Mouse (Mus musculus) right cerebral cortex, postnatal 36 days (tissue): Measurements from ENCODE around the gene Gemin7.

Source experiments
- DNase-seq, 2 experiments: peaks; one replicate each; pipeline ENCODE4 v3.0.0; 2022; ENCODE audit warnings: low spot score in 2 of 2, mixed read lengths in 1 of 2

Gemin7 gene

GRCm38 (mm10) chr7:19547344-19547969 lies 29.9 kb downstream of the Gemin7 start:
- DNase-seq = no peak

- DNase-seq = no peak
Measured at GRCm38 (mm10) chr7:19546007-19546406, 31.4 kb downstream of the Gemin7 start.

DNA sequence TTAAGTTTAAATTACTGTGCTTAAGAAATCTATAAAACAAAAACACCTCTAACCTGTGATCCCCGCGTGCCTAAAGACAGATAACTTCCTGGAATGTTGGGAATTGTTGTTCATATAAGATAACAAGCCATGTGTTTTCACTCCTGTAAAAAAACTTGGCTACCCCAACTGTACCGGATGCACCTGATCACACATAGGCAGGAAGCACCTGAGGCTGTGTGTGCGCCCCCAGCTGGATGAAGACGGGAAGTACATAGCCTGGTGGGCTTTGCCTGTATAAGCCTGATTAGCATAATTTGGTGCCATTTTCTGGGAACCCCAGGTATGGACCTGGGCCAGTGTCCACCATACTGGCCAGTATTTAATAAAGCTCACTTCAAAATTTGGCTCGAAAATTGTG lies 33.8 kb downstream of the Gemin7 start:
- DNase-seq = no peak

DNA sequence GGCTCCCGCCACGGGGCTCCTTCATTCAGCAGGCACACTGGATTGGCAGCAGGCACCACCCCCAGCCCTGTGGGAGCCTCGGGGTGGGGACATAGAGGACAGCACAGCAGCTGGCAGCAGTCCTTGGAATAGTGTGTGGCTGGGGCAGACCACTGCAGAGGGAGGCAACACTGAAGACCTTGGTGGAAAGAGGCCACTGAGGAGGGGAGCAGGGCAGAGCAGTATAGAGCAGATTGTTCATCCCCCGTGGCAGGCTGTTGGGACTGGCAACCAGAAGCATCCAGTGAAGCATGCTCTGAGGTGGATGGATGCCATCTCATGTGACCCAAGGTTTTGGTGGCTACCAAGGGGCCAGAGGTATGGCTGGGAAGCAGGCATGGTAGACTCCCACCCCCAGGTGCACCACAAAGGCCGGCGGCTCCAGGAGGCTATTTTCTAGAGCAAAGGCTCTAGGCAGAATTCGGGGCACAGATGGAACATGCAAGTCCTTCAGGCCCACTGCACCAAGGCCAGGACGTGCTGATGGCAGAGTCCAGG lies 35.2 kb downstream of the Gemin7 start:
- DNase-seq = no peak

GRCm38 (mm10) chr7:19541681-19542154 lies 35.7 kb downstream of the Gemin7 start:
- DNase-seq = no peak

DNA sequence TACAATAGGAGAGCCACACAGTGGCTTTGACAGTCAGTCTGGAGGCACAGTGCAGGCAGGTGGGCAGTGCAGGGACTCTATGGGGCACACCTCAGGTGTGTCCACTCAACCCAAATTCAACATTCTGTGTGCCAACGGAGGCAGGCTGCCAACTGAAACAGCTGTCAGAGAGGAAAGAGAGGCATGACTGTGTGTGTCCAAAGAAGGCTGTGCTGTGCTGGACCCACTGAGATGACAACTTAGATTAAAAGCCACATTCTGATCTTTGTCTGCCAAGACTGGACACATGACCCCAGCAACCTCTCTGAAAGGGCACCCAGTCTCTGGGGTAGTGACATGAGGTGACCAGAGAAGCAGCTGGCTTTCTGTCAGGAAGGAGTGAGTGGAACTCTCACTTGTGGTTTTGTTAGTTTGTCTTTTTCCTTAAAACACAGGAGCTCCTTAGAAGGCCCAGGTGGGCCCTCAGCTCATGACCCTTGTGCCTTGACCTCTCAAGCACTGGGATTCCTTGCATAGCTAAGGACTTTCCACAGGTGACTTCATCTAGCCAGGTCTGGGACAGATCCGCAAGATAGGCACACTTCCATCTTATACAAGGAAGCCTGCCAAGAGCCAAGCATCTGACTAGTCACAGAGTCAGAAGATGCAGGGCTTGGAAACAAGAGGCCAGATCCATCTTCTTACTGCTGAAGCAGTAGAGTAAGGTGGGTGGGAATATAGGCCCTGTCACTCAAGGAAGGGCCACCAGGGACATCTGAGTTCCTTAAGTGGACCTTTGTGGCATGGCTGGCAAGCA lies 36.4 kb downstream of the Gemin7 start:
- DNase-seq = no peak

GRCm38 (mm10) chr7:19534676-19535075 lies 42.7 kb downstream of the Gemin7 start:
- DNase-seq = no peak

DNA sequence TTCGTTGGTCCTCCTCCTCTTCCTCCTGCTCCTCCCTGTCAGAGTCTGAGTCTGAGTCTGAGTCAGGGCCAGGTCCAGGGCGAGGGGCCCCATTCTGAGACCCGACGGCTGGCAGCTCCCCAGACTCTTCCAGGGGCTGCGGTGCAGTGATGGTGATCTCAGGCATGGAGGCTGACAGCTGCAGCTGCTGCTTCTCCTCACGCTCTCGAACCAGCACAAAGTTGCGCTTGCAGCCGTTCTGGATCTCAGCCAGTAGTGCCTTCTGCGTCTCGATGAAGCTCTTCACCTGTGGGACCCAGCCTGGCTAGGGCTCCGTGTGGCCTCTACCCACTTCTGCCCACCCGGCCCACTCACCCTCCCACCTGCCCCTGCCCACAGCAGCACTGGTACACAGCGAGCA lies 45.2 kb downstream of the Gemin7 start:
- DNase-seq = no peak

- DNase-seq = no peak
Measured at GRCm38 (mm10) chr7:19531077-19531476, 46.3 kb downstream of the Gemin7 start.

DNA sequence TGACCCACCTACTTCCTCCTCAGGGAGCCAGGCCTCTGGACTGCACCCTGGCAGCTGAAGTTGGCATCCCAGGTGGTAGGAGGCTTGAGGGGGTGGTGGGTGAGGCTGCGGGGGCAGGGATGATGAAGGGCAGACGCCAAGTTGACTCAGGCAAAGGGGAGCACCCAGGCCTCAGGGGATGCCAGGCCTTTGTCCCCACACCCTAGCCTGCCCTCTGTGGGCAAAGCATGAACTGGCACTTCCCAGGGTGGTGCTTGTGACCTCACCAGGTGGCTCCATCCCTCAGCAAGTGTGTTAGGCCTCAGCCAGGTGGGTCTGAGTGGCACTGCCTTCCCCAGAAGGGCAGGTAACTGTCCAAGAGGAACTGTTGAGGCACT lies 52.3 kb downstream of the Gemin7 start:
- DNase-seq = no peak

DNA sequence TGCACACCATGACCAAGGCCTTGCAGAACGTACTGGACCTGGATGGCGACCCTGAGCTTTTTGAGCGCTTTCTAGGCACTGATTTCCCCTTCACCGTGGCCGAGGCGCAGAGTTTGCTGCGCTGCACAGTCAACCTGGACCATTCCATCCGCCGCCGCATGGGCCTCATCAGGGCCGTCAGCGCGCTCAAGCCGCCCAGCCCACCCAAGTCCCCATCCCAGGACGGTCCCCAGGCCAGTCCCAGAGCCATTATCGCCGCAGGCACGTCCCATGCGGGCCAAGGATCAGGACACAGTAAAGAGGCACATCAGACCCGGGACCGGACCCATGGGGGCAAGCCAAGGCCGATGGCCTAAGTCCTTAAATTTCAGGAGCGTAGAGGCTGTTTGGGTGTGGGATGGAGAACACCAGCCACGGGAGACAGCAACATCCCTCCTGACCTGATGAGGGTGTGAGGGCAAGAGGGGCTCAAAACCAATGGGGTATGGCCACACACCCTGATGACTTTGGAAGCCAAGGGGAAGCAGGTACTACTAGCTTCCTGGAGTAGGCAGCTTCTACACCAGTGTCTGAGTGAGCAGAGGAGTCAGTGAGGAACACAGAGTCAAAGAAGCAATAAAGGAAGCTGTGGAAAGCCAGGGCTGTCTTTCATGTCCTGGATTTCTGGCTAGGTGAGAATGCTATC lies 52.8 kb downstream of the Gemin7 start:
- DNase-seq = no peak

- DNase-seq = peak; percentile 48 to 59
Measured at GRCm38 (mm10) chr7:19523757-19524419, 53.5 kb downstream of the Gemin7 start.

DNA sequence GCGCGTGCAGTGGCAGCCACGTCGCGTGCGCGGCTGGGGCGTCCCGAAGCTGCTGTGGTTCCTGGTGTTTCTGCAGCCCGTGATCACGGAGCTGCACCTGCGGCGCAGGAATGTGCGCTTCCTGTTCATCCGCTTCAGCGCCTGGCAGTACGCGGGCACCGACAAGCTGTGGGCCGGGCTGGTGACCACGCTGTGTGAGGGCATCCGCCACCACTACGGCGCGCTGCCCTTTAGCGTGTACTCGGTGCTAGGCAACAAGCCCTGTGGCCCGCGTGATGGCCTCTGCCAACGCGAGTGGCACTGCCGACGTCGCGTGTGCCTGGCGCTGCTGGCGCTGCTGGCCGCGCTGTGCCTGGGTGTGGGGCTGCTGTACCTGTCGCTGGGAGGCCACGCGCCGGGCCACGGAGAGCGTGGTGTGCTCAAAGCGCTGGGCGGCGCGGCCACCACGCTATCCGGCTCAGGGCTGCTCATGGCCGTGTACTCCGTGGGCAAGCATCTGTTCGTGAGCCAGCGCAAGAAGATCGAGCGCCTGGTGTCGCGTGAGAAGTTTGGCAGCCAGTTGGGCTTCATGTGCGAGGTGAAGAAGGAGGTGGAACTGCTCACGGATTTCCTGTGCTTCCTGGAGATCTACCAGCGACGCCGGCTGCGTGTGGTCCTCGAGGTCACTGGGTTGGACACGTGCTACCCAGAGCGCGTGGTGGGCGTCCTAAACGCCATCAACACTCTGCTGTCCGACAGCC lies 54.2 kb downstream of the Gemin7 start:
- DNase-seq = no peak

DNA sequence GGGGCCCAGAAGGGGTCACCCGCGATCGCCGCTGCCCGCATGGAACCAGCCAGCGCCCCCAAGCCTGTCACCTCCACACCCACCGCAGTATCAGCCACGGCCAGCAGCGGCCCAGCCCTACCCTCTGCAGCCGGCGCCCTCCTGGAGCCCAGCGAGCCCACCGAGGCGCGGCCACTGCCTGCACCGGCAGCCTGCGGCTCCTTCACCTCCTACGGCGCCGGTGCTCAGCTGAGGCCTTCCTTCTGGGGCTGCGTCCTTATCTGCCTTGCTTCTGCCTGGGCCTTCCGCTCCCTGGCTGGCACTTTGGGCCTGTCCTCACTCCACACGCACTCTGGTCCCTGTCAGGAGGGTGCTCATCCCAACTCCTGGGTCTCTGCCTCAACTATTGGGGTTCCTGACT lies 57.4 kb downstream of the Gemin7 start:
- no peak for DNase-seq

DNA sequence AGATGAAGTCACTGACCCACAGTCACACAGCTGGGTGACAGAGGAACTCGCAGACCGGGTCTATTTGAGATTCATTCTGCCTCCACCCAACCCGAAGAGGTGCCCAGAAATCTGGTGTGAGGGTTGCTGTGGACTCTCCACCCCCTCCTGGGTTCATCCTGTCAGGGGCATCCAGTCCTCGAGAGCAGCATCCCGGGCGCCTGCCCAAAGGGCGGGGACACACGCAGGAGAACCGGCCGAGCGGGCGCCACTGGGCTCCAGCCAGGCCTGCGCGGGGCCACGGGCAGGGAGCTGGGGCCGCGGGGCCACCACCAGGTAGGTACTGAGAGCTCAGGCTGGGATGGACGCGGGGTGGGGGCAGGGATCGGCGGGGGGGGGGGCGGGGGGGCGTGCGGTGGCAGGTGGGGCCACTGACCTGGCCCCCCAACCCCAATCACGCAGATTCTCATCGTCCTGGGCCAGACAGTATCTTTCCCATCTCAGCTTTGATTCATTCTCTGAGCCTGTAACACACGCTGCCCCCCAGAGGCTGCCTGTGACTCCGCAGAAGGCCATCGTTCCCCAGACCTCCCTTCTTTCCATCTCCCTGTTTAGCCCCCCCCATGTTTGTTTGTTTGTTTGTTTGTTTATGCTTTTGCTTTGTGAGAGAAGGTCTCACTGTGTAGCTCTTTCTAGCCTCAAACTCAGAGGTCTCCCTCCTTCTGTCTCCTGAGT lies 59.6 kb downstream of the Gemin7 start, which contains the start of gene Nkpd1:
Gene Nkpd1 (plus strand): TSS at position 187 of the 714 bp plus-strand sequence.
- DNase-seq = no peak
